Mouse (Mus musculus) olfactory bulb, adult 2 months (tissue): ENCODE measurements around the gene Stx2. TPM values are rescaled to one million over a fixed set of nuclear protein-coding genes. Genes with fewer than 3 reads are reported as not detected.
"Not testable (repeated sequence)": the region's sequence is repeated elsewhere in the genome, so short reads cannot be mapped to it uniquely, and the experiment has no call there.

Experiments used
- H3K27ac ChIP-seq: fragments of 200-500 bp; 2 replicates; pipeline ENCODE4 v1.5.1; 2012; ENCODE audit warnings: low read depth, low read length; ENCODE audit not compliant: insufficient read depth
- H3K4me1 ChIP-seq: fragments of 200-500 bp; 2 replicates; pipeline ENCODE4 v1.6.1; 2012; ENCODE audit warnings: low read length; ENCODE audit not compliant: control insufficient read depth, insufficient read depth
- H3K4me3 ChIP-seq: fragments of 200-500 bp; 2 replicates; pipeline ENCODE4 v1.5.1; 2012; ENCODE audit warnings: mild to moderate bottlenecking, low read depth, low read length, moderate library complexity; ENCODE audit not compliant: insufficient read depth
- CTCF ChIP-seq: fragments of 200-500 bp; IDR thresholded peaks from 2 replicates; pipeline ENCODE4 v1.5.1; 2012; ENCODE audit warnings: low read depth, mild to moderate bottlenecking, low read length, moderate library complexity; ENCODE audit not compliant: insufficient read depth
- POLR2A ChIP-seq: fragments of 200-500 bp; IDR thresholded peaks from 2 replicates; pipeline ENCODE4 v1.6.1; 2012; ENCODE audit warnings: mild to moderate bottlenecking, low read depth, low read length, moderate library complexity; ENCODE audit not compliant: insufficient read depth
- WGBS: fragments of 180-500 bp; shearing (Covaris S2); methylation state at CpG from one replicate; pipeline ENCODE4 v1.1.7; 2018; 5-methylcytosine and 5-hydroxymethylcytosine counted together
- polyA plus RNA-seq: library from polyadenylated mRNA; stranded (reverse); fragments of >200 nt; gene quantifications from 2 replicates; pipeline ENCODE4 v1.2.4, GENCODE M21; 2012; ENCODE audit warnings: low replicate concordance; ENCODE audit not compliant: missing spikeins, insufficient read depth, insufficient read length

Gene Stx2
- polyA plus RNA-seq, 1 experiment = not detected

DNA sequence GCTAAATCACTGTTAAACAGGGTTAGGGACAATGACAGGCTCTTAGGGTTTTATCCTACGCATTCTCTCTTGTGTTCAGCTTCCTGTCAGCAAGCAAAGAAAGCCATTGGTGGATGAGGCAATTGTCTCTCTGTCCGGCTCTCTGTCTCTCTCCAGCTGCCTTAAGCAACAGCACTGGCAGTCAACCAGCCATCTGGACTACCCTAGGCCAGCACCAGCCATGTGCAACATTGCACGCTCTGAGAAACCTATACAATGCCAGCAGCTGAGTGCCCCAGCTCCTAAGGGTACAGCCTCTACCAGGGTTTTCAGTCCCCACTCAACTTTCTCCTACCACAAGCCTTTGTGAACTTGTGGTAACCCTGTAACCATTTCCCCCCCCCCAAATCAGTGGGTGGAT is 3.0 kb downstream of the Stx2 start:
- H3K4me1 ChIP-seq = peaks cover 22% of the 10 kb centered on the region
- 77% methylated on average over 3 of the region's 3 CpGs for WGBS
- H3K4me3 ChIP-seq = no peak overlapping the region
- TF ChIP-seq CTCF (no peak), POLR2A (no peak)
- no peak overlapping the region for H3K27ac ChIP-seq

- Histone ChIP-seq H3K4me1 (peaks cover 20% of the 10 kb centered on the region), H3K4me3 (no peak overlapping the region), H3K27ac (no peak overlapping the region)
- WGBS = 79% methylated on average over 14 of the region's 14 CpGs
- TF ChIP-seq CTCF (no peak), POLR2A (no peak)
Observed at GRCm38 (mm10) chr5:129002571-129003011, 5.8 kb downstream of the Stx2 start.

DNA sequence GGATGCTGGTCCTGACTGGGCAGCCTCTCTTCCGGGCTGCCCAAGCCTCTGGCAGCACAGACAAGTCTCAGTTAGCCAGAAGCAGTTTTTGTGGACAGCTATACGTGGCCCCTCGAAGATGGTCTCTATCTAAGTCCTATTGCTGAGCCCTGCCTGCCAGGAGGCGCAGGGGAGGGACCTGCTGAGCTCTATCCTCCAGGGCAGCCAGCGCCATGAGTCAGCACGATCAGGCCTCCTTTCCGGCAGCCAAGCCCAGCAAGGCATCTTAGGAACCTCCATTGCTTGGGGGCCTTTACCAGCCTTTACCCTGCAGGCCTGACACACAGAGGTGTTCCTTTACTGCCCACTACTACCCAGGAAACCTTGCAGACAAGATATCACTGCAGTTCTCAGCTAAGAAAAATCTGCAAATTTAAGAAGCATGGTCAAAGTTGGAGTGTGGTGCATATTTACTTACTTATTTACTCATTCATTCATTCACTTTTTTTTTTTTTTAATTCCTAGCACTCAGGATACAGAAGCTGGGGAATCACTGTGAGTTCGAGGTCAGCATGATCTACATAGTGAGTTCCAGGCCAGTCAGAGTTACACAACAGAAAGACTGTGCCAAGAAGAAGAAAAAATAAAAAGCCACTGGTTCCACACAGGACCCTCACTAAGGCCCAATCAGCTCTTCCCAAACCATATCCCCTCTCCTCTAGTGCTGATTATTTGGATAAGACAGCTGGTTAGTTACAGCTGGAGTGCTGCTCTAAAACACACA is 7.5 kb downstream of the Stx2 start:
- 50% methylated on average over 8 of the region's 8 CpGs for WGBS
- TF ChIP-seq CTCF = no peak
- TF ChIP-seq POLR2A = no peak
- Histone ChIP-seq H3K27ac (no peak overlapping the region), H3K4me1 (peaks cover 7% of the 10 kb centered on the region), H3K4me3 (no peak overlapping the region)

- WGBS = 62% methylated on average over 19 of the region's 19 CpGs
- Histone ChIP-seq H3K4me1 (peaks cover 13% of the 10 kb centered on the region), H3K27ac (no peak overlapping the region)
Observed at GRCm38 (mm10) chr5:128987141-128987954, 21.0 kb downstream of the Stx2 start.

DNA sequence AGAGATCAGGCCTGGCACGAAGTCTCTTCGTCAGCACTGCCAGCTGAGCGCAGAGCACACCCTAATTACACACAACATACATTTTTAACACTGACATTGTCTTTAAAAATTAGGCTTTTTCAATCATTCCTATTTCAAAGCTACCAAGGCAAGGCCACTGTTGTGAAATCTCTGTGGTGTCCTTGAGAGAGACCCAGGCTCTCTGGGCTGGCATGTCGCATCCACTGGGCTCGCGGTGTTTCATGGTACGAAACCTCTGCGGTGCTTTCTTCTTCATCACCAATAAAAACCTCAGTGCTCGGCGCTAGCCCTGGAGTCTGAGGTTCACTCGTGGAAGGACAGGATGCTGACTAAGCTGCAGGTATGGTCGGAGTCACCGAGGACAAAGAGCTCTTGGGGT is 22.4 kb downstream of the Stx2 start:
- WGBS = 82% methylated on average over 13 of the region's 13 CpGs
- H3K4me1 ChIP-seq = peaks cover 13% of the 10 kb centered on the region
- TF ChIP-seq POLR2A = no peak
- TF ChIP-seq CTCF = no peak
- H3K4me3 ChIP-seq = no peak overlapping the region
- H3K27ac ChIP-seq = no peak overlapping the region

More at GRCm38 (mm10) chr5:128987141-128987954, 21.0 kb downstream of the Stx2 start:
- no peak for TF ChIP-seq POLR2A
- no peak overlapping the region for H3K4me3 ChIP-seq

- Histone ChIP-seq H3K4me3 (no peak overlapping the region), H3K4me1 (peaks cover 13% of the 10 kb centered on the region), H3K27ac (no peak overlapping the region)
- WGBS = 49% methylated on average over 6 of the region's 6 CpGs
- TF ChIP-seq CTCF = no peak
- TF ChIP-seq POLR2A = no peak
Observed at GRCm38 (mm10) chr5:128984536-128984935, 23.8 kb downstream of the Stx2 start.

DNA sequence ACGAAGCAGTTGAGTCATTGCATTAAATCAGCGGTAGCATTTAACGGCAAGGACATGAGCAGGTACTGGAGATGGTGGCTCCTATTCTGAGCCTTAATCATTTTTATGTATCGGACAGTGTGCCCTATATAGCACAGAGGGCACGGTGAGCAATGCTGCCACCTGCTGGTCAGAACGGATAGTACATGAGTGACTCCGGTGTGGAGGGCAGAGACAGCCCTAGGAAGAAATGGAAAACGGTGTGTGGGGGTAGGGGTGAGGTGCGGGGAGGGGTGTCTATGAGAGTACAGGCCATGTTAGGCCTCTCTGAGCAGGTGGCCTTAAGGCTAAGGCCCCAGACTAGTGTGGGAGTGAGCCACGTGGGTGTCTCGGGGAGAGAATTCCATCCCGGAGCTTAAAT is 26.8 kb downstream of the Stx2 start:
- Histone ChIP-seq H3K4me3 (no peak overlapping the region), H3K27ac (no peak overlapping the region), H3K4me1 (peaks cover 9% of the 10 kb centered on the region)
- TF ChIP-seq POLR2A (no peak), CTCF (0 out of 2 replicates have a peak, but pooled peaks have one; percentile 40)
- WGBS = 22% methylated on average over 12 of the region's 12 CpGs

- 72% methylated on average over 7 of the region's 7 CpGs for WGBS
- H3K4me1 ChIP-seq = peaks cover 9% of the 10 kb centered on the region
- no peak overlapping the region for H3K4me3 ChIP-seq
- TF ChIP-seq POLR2A = no peak
- no peak for TF ChIP-seq CTCF
- no peak overlapping the region for H3K27ac ChIP-seq
Observed at GRCm38 (mm10) chr5:128980857-128981256, 27.5 kb downstream of the Stx2 start.

- TF ChIP-seq CTCF (no peak), POLR2A (no peak)
- no peak overlapping the region for H3K4me3 ChIP-seq
- H3K4me1 ChIP-seq = peaks cover under 1% of the 10 kb centered on the region; the same call in 1 of the 2 replicates
- WGBS = 98% methylated on average over 7 of the region's 7 CpGs
- no peak overlapping the region for H3K27ac ChIP-seq
Observed at GRCm38 (mm10) chr5:128978957-128979356, 29.4 kb downstream of the Stx2 start.

DNA sequence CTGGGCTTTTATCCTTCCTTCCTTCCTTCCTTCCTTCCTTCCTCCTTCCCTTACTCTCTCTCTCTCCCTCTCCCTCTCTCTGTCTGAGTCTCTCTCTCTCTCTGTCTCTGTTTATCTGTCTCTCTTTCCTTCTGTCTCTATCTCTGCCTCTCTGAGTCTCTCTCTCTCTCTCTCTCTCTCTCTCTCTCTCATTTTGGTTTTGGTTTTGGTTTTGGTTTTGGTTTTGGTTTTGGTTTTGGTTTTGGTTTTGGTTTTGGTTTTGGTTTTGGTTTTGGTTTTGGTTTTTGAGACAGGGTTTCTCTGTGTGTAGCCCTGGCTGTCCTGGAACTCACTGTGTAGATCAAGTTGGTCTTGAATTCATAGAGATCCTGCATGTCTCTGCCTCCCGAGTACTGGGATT is 30.9 kb downstream of the Stx2 start:
- WGBS = 77% methylated on average over 1 of the region's 1 CpGs

More for the DNA sequence above, 30.9 kb downstream of the Stx2 start:
- H3K4me3 ChIP-seq, H3K27ac ChIP-seq, H3K4me1 ChIP-seq: not testable (repeated sequence)
